Mouse (Mus musculus): ENCODE results near the gene Ndufaf8.

Gene Ndufaf8

GRCm38 (mm10) chr11:120139309-120139731 is 40.6 kb downstream of the Ndufaf8 start:
- TF ChIP-seq GATA4 (IDR thresholded peaks at IDR 0.05; ENCODE audit: insufficient replicate concordance, low read length) = no peak

- no peak for TF ChIP-seq GATA4 (IDR thresholded peaks at IDR 0.05; ENCODE audit: insufficient replicate concordance, low read length)
Observed at GRCm38 (mm10) chr11:120140255-120140654, 41.5 kb downstream of the Ndufaf8 start.

- TF ChIP-seq GATA4 (IDR thresholded peaks at IDR 0.05; ENCODE audit: insufficient replicate concordance, low read length) = peak; percentile 93
Observed at GRCm38 (mm10) chr11:120142601-120143051, 43.9 kb downstream of the Ndufaf8 start.

GRCm38 (mm10) chr11:120143708-120144497 is 45.2 kb downstream of the Ndufaf8 start:
- TF ChIP-seq GATA4 (IDR thresholded peaks at IDR 0.05; ENCODE audit: insufficient replicate concordance, low read length) = no peak

- TF ChIP-seq GATA4 (IDR thresholded peaks at IDR 0.05; ENCODE audit: insufficient replicate concordance, low read length) = no peak
Observed at GRCm38 (mm10) chr11:120148201-120148855, 49.6 kb downstream of the Ndufaf8 start.

- TF ChIP-seq GATA4 (IDR thresholded peaks at IDR 0.05; ENCODE audit: insufficient replicate concordance, low read length) = no peak
Observed at GRCm38 (mm10) chr11:120149510-120150200, 50.9 kb downstream of the Ndufaf8 start.

All from liver, adult (tissue).